Mouse (Mus musculus) left cerebral cortex, postnatal 14 days (tissue): ENCODE data around the gene Cln5. TPM values are rescaled to one million over a fixed set of nuclear protein-coding genes. Genes with fewer than 3 reads are reported as not detected.

Source experiments
- DNase-seq, 2 experiments: peaks; one replicate each; pipeline ENCODE4 v3.0.0; 2021 to 2022; ENCODE audit warnings: low spot score in 2 of 2, mixed read lengths in 1 of 2
- intact Hi-C: fragments of 180-260 bp; cut with DNase I; formaldehyde crosslinking; loops from one replicate; pipeline ENCODE4 v1.15.1; 2025
- total RNA-seq, 2 experiments: library from RNA; stranded (reverse); gene quantifications; 2 replicates each; pipeline ENCODE4 v1.2.3; 2021

Cln5 gene
- total RNA-seq, 2 experiments from 2014 or later = 6.3 to 7.4 TPM

GRCm38 (mm10) chr14:103075166-103075565 is 5.2 kb downstream of the Cln5 start:
- intact Hi-C loops = no loop called here
- no peak for DNase-seq

GRCm38 (mm10) chr14:103077272-103078005 is 7.4 kb downstream of the Cln5 start:
- no peak for DNase-seq
- intact Hi-C loops = no loop called here

GRCm38 (mm10) chr14:103078006-103078912 is 8.2 kb downstream of the Cln5 start:
- no peak for DNase-seq
- intact Hi-C loops = no loop called here

GRCm38 (mm10) chr14:103079209-103079977 is 9.4 kb downstream of the Cln5 start:
- peak; percentile 18 to 34 for DNase-seq
- intact Hi-C loops = no loop called here

DNA sequence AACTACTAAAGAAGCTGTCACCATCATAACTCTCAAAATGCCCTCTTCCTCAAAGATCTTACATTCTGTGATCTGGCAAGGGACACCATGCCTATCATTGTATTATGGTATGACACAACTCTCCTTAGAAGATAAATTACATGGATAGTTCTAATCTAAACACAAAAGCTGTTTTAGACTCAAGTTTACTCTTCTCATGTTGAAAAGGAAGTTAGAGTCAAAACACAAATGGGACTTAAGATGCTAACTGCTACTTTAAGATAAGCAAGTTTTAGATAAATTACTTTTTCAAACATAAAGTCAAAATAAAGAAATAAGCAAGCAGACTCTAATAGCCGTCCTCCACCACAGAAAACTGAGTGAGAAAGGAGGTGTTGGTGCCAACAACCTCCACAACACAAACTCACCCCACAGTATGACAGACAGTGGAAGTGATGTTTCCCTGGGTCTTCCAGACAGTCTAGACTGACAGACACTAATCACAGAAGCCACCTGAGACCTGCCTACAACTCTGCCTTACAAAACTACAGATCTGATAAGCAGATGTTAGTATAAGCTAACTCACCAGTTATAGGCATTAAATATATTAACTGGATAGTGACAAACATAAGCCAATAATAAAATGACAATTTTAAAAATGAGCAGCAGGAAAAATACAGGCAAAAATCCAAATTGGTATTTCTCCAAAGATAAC is 16.0 kb downstream of the Cln5 start:
- no peak for DNase-seq
- intact Hi-C loops = no loop called here

DNA sequence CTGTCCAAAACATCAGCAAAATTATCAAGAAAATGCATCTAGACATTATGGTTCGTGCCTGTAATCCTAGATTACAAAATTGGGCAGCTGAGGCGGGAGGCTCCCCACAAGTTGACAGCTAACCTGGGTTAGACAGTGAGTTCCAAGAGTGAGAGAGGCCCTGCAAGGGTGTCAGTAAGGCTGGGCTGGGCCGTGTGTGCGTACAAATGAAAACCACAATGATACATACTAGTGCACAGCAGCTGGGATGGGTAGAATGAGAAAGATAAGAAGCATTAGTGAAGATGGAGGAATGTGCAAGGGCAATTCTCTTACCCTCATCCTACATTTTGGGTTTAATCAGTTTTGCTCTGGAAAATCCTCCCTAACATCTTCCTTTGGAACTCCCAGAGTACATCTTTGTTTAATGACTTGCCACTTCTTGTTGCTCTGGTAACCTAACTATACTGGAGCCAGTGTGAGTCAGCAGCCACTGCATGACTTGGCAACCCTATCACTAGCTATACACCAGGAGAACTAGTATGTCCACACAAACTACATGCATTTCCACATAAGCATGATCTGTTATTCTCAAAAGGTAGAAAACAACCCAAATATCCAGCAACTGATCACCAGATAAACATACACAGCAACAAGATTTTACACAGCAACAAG is 16.8 kb downstream of the Cln5 start:
- no peak for DNase-seq
- intact Hi-C loops = no loop called here

- intact Hi-C loops = no loop called here
- DNase-seq = no peak
Measured at GRCm38 (mm10) chr14:103087846-103088245, 17.8 kb downstream of the Cln5 start.

GRCm38 (mm10) chr14:103088624-103089023 is 18.6 kb downstream of the Cln5 start:
- intact Hi-C loops = no loop called here
- peak; percentile 57 for DNase-seq

- DNase-seq = no peak
- intact Hi-C loops = no loop called here
Measured at GRCm38 (mm10) chr14:103093236-103093635, 23.2 kb downstream of the Cln5 start.

- DNase-seq = no peak
- intact Hi-C loops = no loop called here
Measured at GRCm38 (mm10) chr14:103093670-103094069, 23.7 kb downstream of the Cln5 start.

GRCm38 (mm10) chr14:103095036-103095435 is 25.0 kb downstream of the Cln5 start:
- intact Hi-C loops = no loop called here

DNA sequence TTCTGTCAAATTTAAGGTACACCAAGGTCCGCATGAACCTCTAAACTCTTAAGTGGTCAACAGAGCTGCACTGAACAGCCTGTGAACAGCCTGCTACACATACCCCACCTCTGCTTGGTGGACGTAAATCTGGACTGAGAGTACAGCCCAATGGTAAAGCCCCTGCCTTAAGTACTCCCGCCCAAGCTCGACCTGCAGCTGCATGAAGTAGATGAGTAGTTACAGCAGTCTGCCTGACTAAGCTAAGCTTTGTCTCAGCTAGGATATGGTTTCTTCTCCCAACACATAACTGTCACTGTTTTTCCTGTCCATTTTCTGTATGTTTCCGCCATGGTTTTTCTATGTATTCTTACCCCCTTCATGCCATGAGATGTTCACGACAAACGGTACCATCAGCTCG is 25.8 kb downstream of the Cln5 start:
- no peak for DNase-seq
- intact Hi-C loops = no loop called here

More at GRCm38 (mm10) chr14:103095036-103095435, 25.0 kb downstream of the Cln5 start:
- DNase-seq = no peak

- DNase-seq = no peak
- intact Hi-C loops = no loop called here
Measured at GRCm38 (mm10) chr14:103096621-103097020, 26.6 kb downstream of the Cln5 start.

GRCm38 (mm10) chr14:103098213-103098586 is 28.2 kb downstream of the Cln5 start:
- intact Hi-C loops = loop anchor here (1.0 kb wide), 1 partner anchor 28 kb away; the partner anchor contains the start of gene Cln5
- no peak for DNase-seq

GRCm38 (mm10) chr14:103098587-103099235 is 28.7 kb downstream of the Cln5 start:
- peak; percentile 66 to 79 for DNase-seq
- intact Hi-C loops = loop anchor here (1.0 kb wide), 1 partner anchor 28 kb away; the partner anchor contains the start of gene Cln5

DNA sequence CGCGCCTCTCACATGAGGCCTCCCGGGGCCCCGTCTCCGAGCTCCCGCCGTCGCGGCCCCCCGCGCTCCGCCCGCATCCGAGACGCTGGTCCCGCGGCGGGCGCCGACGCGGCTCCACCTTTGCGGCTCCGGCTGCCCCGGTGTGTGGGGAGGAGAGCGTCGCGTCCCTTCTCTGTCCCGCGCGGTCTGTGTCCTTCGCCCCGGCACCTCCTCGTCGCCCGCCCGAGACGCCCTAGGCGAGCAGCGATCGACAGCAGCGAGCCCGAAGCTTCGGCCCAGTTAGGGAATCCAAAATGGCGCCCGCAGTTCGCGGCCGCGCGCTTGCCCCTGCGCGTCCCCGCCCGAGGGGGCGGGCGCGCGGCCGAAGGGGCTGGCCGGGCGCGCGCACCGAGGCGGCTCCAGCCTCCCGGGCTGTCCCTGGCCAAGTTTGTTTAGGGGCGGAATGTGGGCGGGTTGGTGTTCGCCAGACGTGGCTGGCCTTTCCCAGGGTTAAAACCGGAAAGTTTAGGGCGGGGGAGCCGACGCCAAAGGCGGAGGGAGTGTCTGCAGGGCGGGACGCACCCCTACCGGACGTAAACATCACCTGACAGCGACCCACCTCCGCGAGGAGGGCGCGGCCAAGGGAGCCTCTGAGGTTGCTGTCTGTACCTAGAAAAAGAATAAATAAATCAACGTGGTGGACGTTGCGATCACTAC is 29.4 kb downstream of the Cln5 start, which contains the start of gene Fbxl3:
Gene Fbxl3 (minus strand): TSS at position 329 of the 696 bp plus-strand sequence.
- intact Hi-C loops = no loop called here
- peak; percentile 77 to 79 for DNase-seq

DNA sequence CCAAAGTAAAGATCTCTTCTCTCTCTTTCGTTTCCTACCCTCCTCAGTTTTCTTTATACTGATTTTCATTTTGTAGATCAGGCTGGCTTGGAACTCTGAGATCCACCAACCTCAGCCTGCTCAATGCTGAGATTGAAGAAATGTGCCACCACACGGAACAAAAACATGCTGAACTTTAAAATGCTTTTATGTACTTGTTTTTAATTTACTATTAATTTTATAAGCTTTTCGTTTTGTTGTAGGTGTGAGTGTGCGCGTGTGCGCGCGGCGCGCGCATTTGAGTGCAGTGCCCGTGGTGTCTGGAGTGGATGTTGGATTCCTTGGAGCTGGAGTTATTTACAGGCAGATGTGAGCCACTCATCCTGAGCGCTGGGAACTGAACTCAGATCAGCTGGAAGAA is 30.3 kb downstream of the Cln5 start:
- DNase-seq = no peak
- intact Hi-C loops = no loop called here
